Mouse (Mus musculus) limb, embryonic 12.5 days (tissue): ENCODE data around the gene Dvl2. TPM values are rescaled to one million over a fixed set of nuclear protein-coding genes. Genes with fewer than 3 reads are reported as not detected.
A peak's percentile ranks its signal among the peaks of the same experiment; 100 is the strongest.

Source experiments
- ATAC-seq: fragments of 200-750 bp; cut with Nextera tagmentation; 2 replicates; pipeline ENCODE4 v1.8.0; 2017; ENCODE audit warnings: low read depth, moderate TSS enrichment; ENCODE audit not compliant: insufficient number of reproducible peaks, insufficient read depth, low FRiP score, low TSS enrichment
- H3K27ac ChIP-seq: fragments of 300-500 bp; sonication (generic); 2 replicates; pipeline ENCODE4 v1.5.1; 2016; ENCODE audit warnings: mild to moderate bottlenecking, moderate library complexity
- H3K27me3 ChIP-seq: fragments of 300-500 bp; sonication (generic); 2 replicates; pipeline ENCODE4 v1.6.1; 2016; ENCODE audit warnings: mild to moderate bottlenecking, moderate library complexity
- H3K36me3 ChIP-seq: fragments of 300-500 bp; sonication (generic); 2 replicates; pipeline ENCODE4 v1.6.1; 2016; ENCODE audit warnings: mild to moderate bottlenecking, moderate library complexity
- H3K4me1 ChIP-seq: fragments of 300-500 bp; sonication (generic); replicated peaks from 2 replicates; pipeline ENCODE4 v1.6.1; 2016
- H3K4me2 ChIP-seq: fragments of 300-500 bp; sonication (generic); 2 replicates; pipeline ENCODE4 v1.6.1; 2016; ENCODE audit warnings: mild to moderate bottlenecking, moderate library complexity
- H3K4me3 ChIP-seq: fragments of 300-500 bp; sonication (generic); replicated peaks from 2 replicates; pipeline ENCODE4 v1.5.1; 2016; ENCODE audit warnings: mild to moderate bottlenecking
- H3K9ac ChIP-seq: fragments of 300-500 bp; sonication (generic); replicated peaks from 2 replicates; pipeline ENCODE4 v1.6.1; 2016; ENCODE audit warnings: mild to moderate bottlenecking, moderate library complexity
- H3K9me3 ChIP-seq: fragments of 300-500 bp; sonication (generic); 2 replicates; pipeline ENCODE4 v1.6.1; 2016; ENCODE audit warnings: mild to moderate bottlenecking, moderate library complexity
- WGBS: fragments of 180-500 bp; shearing (Covaris S2); methylation state at CpG from one replicate; pipeline ENCODE4 v1.1.7; 2016; 5-methylcytosine and 5-hydroxymethylcytosine counted together
- polyA plus RNA-seq: library from polyadenylated mRNA; unstranded; fragments of >200 nt; fragmentation: Nextera tagmentation; extraction: Ambion mirVana; gene quantifications from 2 replicates; pipeline ENCODE4 v1.2.1, GENCODE M21; 2016

The Dvl2 gene
- polyA plus RNA-seq, 1 experiment from 2014 or later: 69.5 TPM

DNA sequence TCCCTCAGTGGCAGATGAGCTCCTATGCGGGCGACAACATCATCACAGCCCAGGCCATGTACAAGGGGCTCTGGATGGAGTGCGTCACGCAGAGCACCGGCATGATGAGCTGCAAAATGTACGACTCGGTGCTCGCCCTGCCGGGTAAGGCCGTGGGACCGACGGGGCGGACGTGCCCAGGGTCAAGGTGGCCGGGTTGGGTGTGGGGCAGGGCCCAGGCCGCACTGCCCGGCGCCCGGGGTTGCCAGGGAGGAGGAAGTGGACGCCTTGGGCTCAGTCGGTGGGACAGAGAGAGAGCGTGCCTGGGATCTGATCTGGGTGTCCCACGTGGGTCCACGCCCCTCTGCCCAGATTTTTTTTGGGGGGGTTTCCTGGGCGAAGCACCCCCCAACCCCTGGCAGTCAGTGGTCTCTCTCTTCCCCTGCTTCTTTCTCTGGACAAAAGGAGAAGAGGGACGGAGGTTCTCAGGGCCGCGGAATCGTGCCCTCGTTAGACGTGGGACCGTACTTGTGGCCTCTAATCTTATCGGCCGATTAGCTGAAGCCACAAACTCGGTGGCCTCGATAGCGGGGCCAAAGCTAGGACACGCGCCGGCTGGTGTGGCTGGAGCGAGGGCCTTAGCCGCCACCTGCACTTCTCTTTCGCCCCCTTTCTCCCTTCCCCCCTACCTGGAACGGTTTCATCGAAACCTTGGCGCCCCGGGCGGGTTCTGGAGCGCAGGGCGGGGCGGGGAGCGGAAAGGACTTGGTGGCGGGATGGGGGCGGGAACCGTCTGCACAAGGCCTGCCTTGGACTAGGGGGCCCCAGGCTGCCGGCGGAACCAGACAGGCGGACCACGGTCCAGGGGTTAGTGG, 34.2 kb upstream of the Dvl2 start:
- peaks cover 20% of the 10 kb centered on the region for H3K4me1 ChIP-seq
- peak overlapping the region; percentile 68 for H3K4me2 ChIP-seq
- peaks cover 33% of the 10 kb centered on the region for H3K36me3 ChIP-seq
- no peak overlapping the region for H3K27ac ChIP-seq
- H3K4me3 ChIP-seq: peak overlapping the region; percentile 42
- ATAC-seq: peak; percentile 34; the same call in 1 of the 2 replicates
- WGBS: 1% methylated on average over 59 of the region's 59 CpGs
- H3K27me3 ChIP-seq: peaks cover 74% of the 10 kb centered on the region
- peak overlapping the region; percentile 24 for H3K9ac ChIP-seq
- H3K9me3 ChIP-seq: no peaks in the 10 kb centered on the region

DNA sequence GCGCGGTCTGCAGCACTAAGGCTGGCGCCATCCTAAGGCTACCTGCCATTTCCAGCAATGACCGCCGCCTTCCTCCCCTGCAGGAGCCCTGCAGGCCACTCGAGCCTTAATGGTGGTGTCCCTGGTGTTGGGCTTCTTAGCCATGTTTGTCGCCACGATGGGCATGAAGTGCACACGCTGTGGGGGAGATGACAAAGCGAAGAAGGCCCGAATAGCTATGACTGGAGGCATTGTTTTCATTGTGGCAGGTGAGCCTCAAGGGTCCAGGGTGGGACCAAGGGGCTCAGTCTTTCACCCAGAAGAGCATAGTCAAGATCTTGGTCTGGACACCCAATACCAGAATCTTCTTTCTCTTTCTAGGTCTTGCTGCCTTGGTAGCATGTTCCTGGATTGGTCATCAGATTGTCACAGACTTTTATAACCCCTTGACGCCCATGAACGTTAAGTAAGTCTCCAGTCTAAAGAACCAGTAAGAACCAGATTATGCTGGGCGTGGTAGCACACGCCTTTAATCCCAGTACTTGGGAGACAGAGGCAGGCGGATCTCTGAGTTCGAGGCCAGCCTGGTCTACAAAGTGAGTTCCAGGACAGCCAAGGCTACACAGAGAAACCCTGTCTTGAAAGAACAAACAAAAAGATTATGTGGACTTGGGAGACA, 33.4 kb upstream of the Dvl2 start:
- H3K4me2 ChIP-seq: peak overlapping the region; percentile 68
- 38% methylated on average over 17 of the region's 17 CpGs for WGBS
- H3K9me3 ChIP-seq: no peaks in the 10 kb centered on the region
- peaks cover 41% of the 10 kb centered on the region for H3K36me3 ChIP-seq
- peak overlapping the region; percentile 42 for H3K4me3 ChIP-seq
- H3K27me3 ChIP-seq: peaks cover 67% of the 10 kb centered on the region
- no peak overlapping the region for H3K27ac ChIP-seq
- peak overlapping the region; percentile 24 for H3K9ac ChIP-seq
- ATAC-seq: no peak
- H3K4me1 ChIP-seq: peaks cover 20% of the 10 kb centered on the region

DNA sequence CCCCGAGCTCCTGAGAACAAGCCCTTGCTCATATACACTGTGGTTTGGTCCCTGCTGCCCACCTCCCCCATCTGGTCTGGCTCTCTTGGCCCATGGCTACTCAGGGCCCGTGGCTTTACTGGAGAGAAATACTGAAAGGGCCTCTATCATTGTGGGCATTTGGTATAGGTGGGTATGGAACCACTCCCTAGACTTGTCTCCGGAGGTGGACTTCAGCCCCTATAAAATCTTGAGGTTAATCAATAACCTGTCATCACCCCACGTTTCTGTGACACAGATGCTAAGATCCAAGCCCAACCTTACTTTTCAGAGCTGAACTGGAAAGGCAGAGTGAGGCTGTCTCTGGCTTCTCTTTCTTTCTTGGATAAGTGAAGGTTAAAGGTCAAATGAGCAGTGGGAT, 31.6 kb upstream of the Dvl2 start:
- no peak overlapping the region for H3K9ac ChIP-seq
- H3K4me1 ChIP-seq: peaks cover 20% of the 10 kb centered on the region
- H3K4me3 ChIP-seq: no peak overlapping the region
- peaks cover 50% of the 10 kb centered on the region for H3K27me3 ChIP-seq
- no peak overlapping the region for H3K27ac ChIP-seq
- H3K9me3 ChIP-seq: no peaks in the 10 kb centered on the region
- no peak for ATAC-seq
- peaks cover 59% of the 10 kb centered on the region for H3K36me3 ChIP-seq
- H3K4me2 ChIP-seq: no peak overlapping the region
- 85% methylated on average over 4 of the region's 4 CpGs for WGBS

DNA sequence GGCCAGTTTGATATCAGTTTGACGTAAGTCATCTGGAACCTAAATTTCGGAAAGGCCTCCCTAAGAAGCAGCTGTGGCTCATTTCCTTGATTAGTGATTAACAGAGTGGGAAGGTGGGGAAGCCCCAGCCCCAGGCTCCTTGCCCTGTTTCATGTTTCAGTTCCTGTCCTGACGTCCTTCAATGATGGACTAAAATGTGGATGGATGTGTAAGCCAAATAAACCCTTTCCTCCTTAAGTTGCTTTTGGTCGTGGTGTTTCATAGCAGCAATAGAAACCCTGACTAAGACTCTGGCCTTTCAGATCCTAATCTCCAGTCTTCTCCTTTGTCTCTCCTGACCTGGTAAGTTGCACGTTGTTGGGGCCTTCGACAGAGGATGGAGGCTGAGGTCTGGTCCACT, 30.2 kb upstream of the Dvl2 start:
- WGBS: 78% methylated on average over 6 of the region's 6 CpGs

DNA sequence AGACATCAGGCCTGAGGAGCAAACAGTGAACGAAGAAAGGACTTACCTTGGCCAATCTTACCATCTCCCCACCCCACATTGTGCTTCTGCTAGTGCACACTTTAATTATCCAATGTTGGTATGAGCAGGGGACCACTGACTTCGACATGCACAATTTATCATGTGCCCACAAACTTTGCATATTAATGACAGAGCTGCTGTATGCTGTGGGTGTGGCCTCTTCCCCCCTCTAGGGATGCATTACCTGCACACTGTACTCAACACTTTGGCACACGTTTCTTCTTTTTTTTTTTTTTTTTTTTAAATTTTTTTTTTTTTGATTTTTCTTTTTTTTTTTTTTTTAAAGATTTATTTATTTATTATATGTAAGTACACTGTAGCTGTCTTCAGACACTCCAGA, 29.6 kb upstream of the Dvl2 start:
- WGBS: 84% methylated on average over 3 of the region's 3 CpGs
- ATAC-seq: no peak
- peaks cover 13% of the 10 kb centered on the region for H3K4me1 ChIP-seq
- H3K9ac ChIP-seq: no peak overlapping the region
- H3K4me3 ChIP-seq: no peak overlapping the region
- H3K9me3 ChIP-seq: no peaks in the 10 kb centered on the region
- no peak overlapping the region for H3K4me2 ChIP-seq
- no peak overlapping the region for H3K27ac ChIP-seq
- H3K27me3 ChIP-seq: peaks cover 30% of the 10 kb centered on the region
- peaks cover 79% of the 10 kb centered on the region for H3K36me3 ChIP-seq

More for the DNA sequence above, 30.2 kb upstream of the Dvl2 start:
- Histone ChIP-seq H3K4me2 (no peak overlapping the region), H3K9ac (no peak overlapping the region), H3K27ac (0 out of 2 replicates have a peak overlapping the region, but pooled peaks have one; percentile 5), H3K4me1 (peaks cover 16% of the 10 kb centered on the region), H3K27me3 (peaks cover 35% of the 10 kb centered on the region), H3K9me3 (no peaks in the 10 kb centered on the region), H3K4me3 (no peak overlapping the region), H3K36me3 (peaks cover 73% of the 10 kb centered on the region)
- no peak for ATAC-seq

DNA sequence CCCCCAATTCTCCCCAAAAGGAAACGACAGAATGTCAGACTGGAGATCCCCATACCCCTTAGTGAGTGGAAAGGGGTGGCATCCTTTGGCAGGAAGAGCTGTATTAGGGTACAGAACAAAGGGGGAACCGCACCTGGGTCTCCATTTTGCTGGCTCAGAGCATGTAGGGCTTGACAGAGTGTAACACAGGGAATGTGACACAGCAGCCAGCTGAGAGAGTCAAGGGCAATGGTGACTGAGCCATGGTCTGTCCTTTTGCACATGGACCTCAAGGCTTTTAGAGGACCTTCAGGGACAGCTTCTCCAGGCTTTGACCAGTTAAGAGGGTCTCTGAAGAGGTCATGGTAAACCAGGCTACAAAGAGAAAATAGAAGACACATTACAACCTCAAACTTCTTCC, 25.5 kb upstream of the Dvl2 start:
- Histone ChIP-seq H3K9ac (no peak overlapping the region), H3K9me3 (no peaks in the 10 kb centered on the region), H3K4me3 (no peak overlapping the region), H3K4me1 (peaks cover 8% of the 10 kb centered on the region; the same call in 1 of the 2 replicates), H3K4me2 (no peak overlapping the region), H3K27ac (no peak overlapping the region), H3K27me3 (no peaks in the 10 kb centered on the region), H3K36me3 (peaks cover 83% of the 10 kb centered on the region)
- no peak for ATAC-seq
- WGBS: 91% methylated on average over 2 of the region's 2 CpGs

DNA sequence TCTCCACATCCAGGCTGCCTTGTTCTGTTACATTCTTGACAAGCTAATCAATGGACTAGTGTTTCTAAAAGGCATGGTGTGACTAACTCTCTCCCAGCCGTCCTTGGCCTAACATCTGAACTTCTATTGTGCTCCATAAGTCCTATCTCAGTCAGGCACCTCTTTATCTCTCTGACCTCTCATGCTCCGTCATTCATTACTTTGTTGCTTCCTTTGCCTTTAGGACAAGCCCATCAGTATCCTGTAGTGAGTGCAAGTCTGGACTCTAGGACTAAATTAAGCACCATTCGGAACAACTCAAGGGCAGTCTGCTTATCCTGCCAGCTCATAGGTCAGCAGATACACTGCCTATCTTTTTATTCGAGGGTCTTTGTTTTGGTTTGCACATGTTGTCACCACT, 24.1 kb upstream of the Dvl2 start:
- WGBS: 89% methylated on average over 4 of the region's 4 CpGs
- Histone ChIP-seq H3K27ac (no peak overlapping the region), H3K9me3 (no peaks in the 10 kb centered on the region), H3K27me3 (no peaks in the 10 kb centered on the region), H3K9ac (no peak overlapping the region), H3K4me1 (peaks cover 8% of the 10 kb centered on the region; the same call in 1 of the 2 replicates), H3K4me2 (no peak overlapping the region), H3K4me3 (no peak overlapping the region), H3K36me3 (peaks cover 73% of the 10 kb centered on the region)
- no peak for ATAC-seq

DNA sequence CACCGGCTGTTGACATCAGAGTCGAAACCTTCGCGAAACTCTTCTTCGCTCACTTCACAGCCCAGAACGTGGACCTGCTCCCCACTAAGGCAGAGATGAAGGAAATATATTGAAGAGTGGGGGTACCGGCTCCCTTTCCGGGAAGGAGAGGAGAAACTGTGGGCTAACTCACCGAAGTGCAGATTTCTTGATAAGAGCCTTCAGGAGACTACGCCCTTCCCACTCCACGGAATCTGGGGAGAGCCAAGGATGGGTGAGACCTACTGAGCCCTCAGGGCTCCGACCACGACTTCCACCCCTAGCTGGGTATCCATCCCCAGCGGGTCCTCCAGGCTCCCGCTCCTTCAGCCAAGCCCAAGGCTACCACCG, 20.6 kb upstream of the Dvl2 start:
- peak overlapping the region; percentile 90 for H3K4me3 ChIP-seq
- peak overlapping the region; percentile 98 for H3K9ac ChIP-seq
- H3K27me3 ChIP-seq: no peaks in the 10 kb centered on the region
- peaks cover 58% of the 10 kb centered on the region for H3K36me3 ChIP-seq
- H3K4me1 ChIP-seq: peaks cover 28% of the 10 kb centered on the region
- peak overlapping the region; percentile 98 for H3K27ac ChIP-seq
- no peaks in the 10 kb centered on the region for H3K9me3 ChIP-seq
- peak overlapping the region; percentile 93 for H3K4me2 ChIP-seq
- 3% methylated on average over 16 of the region's 16 CpGs for WGBS
- ATAC-seq: no peak; the same call in 1 of the 2 replicates

DNA sequence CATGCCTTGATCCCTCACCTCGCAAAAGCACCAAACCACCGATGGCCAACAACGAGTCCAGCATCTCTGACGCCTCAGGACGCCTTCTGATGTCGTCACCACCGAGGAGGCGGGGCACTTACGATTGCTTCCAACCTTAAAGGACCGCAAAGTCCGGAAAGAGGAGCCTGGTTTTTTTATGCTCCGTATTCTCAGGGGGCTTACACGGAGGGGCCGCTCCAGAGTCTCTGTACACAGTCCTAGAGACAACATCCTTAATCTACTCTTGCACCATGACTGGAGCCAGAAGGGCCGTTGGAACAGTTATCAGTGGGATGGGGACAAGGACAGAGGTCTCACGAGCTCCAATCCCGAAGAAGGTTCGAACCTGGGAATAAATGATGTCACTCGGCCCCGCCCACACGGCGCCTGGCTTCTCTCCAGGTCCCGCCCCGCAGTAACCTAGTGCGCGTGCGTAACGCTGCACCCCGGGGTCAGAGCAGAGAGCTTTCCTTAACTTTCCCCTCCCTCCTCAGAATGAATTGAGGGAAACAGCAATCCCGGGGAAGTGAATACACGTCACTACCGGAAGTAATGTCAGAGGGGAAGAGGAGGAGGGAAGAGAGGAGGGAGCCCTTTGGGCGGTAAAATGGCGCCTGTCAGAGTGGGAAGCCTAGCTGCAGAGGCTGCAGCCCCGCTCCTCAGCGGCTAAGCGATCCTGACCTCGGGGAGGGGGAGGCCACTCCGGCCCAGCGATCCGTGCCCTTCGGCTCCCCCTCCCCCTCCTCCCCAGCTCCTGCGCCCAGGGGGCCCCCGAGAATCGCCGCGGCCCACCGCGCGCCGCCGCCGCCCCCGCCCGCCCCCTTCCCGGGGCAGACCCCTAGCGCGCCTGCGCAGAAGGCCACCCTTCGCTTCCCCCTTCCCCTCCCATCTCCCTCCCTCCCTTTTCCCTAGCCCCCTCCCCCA, 19.9 kb upstream of the Dvl2 start:
- Histone ChIP-seq H3K4me3 (peak overlapping the region; percentile 90), H3K4me1 (peaks cover 28% of the 10 kb centered on the region), H3K9me3 (no peaks in the 10 kb centered on the region), H3K27me3 (no peaks in the 10 kb centered on the region), H3K36me3 (peaks cover 58% of the 10 kb centered on the region), H3K4me2 (peak overlapping the region; percentile 93), H3K9ac (peak overlapping the region; percentile 98), H3K27ac (peak overlapping the region; percentile 98)
- peak; percentile 90 for ATAC-seq
- WGBS: under 1% methylated on average over 47 of the region's 60 CpGs

DNA sequence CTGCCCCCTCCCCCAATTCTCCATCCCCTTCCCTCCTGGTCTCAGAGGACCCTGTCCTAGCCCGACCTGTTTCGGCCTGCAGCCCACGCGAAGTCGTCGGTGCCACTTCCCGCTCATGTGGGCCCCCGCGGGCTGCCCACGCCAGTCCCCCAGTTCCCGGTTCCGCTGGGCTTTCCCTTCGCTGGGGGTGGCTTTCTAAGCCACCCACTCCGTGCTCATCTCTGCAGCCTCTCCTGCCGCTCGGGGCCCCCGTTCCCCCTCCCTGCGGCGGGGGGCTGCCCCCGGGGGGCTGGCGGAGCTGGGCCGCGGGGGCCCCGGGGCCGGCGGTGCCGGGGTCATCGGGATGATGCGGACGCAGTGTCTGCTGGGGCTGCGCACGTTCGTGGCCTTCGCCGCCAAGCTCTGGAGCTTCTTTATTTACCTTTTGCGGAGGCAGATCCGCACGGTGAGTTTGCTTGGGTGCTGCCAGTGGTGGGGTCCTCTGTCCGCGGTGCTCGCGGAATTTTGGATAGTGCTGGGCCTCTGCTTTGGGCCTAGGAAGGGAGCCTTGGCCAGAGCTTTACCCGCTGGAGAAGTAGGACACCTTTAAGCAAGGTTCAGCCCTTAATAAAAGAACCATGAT, 19.1 kb upstream of the Dvl2 start, which contains the start of gene Ctdnep1:
Gene Ctdnep1, plus strand, starts transcription at position 16 of the 622 bp plus-strand sequence.
- Histone ChIP-seq H3K9ac (peak within 1 kb of the TSS; percentile 98), H3K9me3 (no peaks in the 10 kb centered on the region), H3K36me3 (peaks cover 58% of the 10 kb centered on the region), H3K27me3 (no peaks in the 10 kb centered on the region), H3K4me3 (peak within 1 kb of the TSS; percentile 90), H3K27ac (peak within 1 kb of the TSS; percentile 98), H3K4me1 (peaks cover 28% of the 10 kb centered on the region), H3K4me2 (peak within 1 kb of the TSS; percentile 93)
- 1% methylated on average over 42 of the region's 43 CpGs for WGBS
- ATAC-seq: peak; percentile 28
